ENCODE assay signal across 7 mouse cellular contexts in genomic region chr1:131657945-131658354, GRCm38 (mm10). TPM values are rescaled to one million over a fixed set of nuclear protein-coding genes. Genes with fewer than 3 reads are reported as not detected.
DNase-seq lines count a peak whose midpoint lies in the region; ATAC-seq lines count a peak whose summit lies in the region.

No protein-coding gene starts in this region.

- peak; percentile 86 for ATAC-seq in intestine, embryonic 16.5 days
- peak; percentile 90 for ATAC-seq in midbrain, embryonic 11.5 days (ENCODE audit: low FRiP score)

- peak; percentile 84 to 86 for DNase-seq in adrenal gland, adult 18-20 months (ENCODE audit: low spot score in 2 of 2)
- DNase-seq in embryo, embryonic 11.5 days (ENCODE audit: low read depth, low spot score): peak; percentile 94
- peak; percentile 82 to 91 for DNase-seq in gastrocnemius, postnatal 4 days (ENCODE audit: low spot score in 2 of 2)
- peak; percentile 86 to 89 for DNase-seq in left cerebral cortex, postnatal 36 days (ENCODE audit: low spot score in 2 of 2)
- DNase-seq in midbrain, embryonic 11.5 days (ENCODE audit: low spot score, missing footprints): peak; percentile 99
- DNase-seq in skeletal muscle tissue, adult 2 months (ENCODE audit: low read depth, low spot score): peak; percentile 94

- WGBS in intestine, embryonic 16.5 days: 1% methylated on average over 11 of the region's 11 CpGs
- WGBS in midbrain, embryonic 11.5 days: under 1% methylated on average over 11 of the region's 11 CpGs

- peaks cover 4% of the 10 kb centered on the region; the same call in 1 of the 2 replicates for H3K4me1 ChIP-seq in intestine, embryonic 16.5 days (ENCODE audit: control insufficient read depth, insufficient read depth, low read length)
- peaks cover 4% of the 10 kb centered on the region; the same call in 1 of the 2 replicates for H3K4me1 ChIP-seq in midbrain, embryonic 11.5 days (ENCODE audit: control insufficient read depth, insufficient read depth, low read length)

- H3K27ac ChIP-seq in intestine, embryonic 16.5 days (ENCODE audit: low read length): no peak overlapping the region
- peak overlapping the region; percentile 21; the same call in 1 of the 2 replicates for H3K27ac ChIP-seq in midbrain, embryonic 11.5 days (ENCODE audit: low read depth, low read length)

- H3K27me3 ChIP-seq in intestine, embryonic 16.5 days (replicated peaks; ENCODE audit: control insufficient read depth, insufficient read depth, low read length): no peaks in the 10 kb centered on the region
- H3K27me3 ChIP-seq in midbrain, embryonic 11.5 days (ENCODE audit: control insufficient read depth, insufficient read depth, low read length): no peaks in the 10 kb centered on the region

- H3K9ac ChIP-seq in intestine, embryonic 16.5 days (ENCODE audit: low read depth, low read length): no peak overlapping the region
- H3K9ac ChIP-seq in midbrain, embryonic 11.5 days (ENCODE audit: low read length): peak overlapping the region; percentile 59

- H3K9me3 ChIP-seq in intestine, embryonic 16.5 days (ENCODE audit: control insufficient read depth, low read length): no peaks in the 10 kb centered on the region
- no peaks in the 10 kb centered on the region for H3K9me3 ChIP-seq in midbrain, embryonic 11.5 days (ENCODE audit: control insufficient read depth, low read length)

- intact Hi-C loops in left cerebral cortex, postnatal 36 days (cut with DNase I): loop anchor here (1.0 kb wide), 1 partner anchor 45 kb away; no protein-coding TSS in a partner anchor

- no peaks in the 10 kb centered on the region for H3K36me3 ChIP-seq in intestine, embryonic 16.5 days (ENCODE audit: control insufficient read depth, insufficient read depth, low read length)
- H3K36me3 ChIP-seq in midbrain, embryonic 11.5 days (ENCODE audit: control insufficient read depth, insufficient read depth, low read length): no peaks in the 10 kb centered on the region

- peak overlapping the region; percentile 15; the same call in 1 of the 2 replicates for H3K4me2 ChIP-seq in intestine, embryonic 16.5 days (ENCODE audit: low read depth, low read length)
- peak overlapping the region; percentile 43 for H3K4me2 ChIP-seq in midbrain, embryonic 11.5 days

- no peak overlapping the region for H3K4me3 ChIP-seq in intestine, embryonic 16.5 days (ENCODE audit: low read length)
- peak overlapping the region; percentile 12; the same call in 1 of the 2 replicates for H3K4me3 ChIP-seq in midbrain, embryonic 11.5 days (ENCODE audit: low read depth, low read length)

RNA-seq across cellular contexts. Expression of gene Ctse, which starts 19.8 kb away (rescaled TPM):
- under 1 TPM; 0.46 to 0.90 TPM for total RNA-seq in adrenal gland, adult 18-20 months (2021)
- total RNA-seq in gastrocnemius, postnatal 4 days (2021): 1 to 10 TPM; 1.4 to 2.1 TPM
- 1.1 and 1.7 TPM in 2 replicates for polyA plus RNA-seq in intestine, embryonic 16.5 days (2015; fragmentation: Nextera tagmentation; extraction: Ambion mirVana)
- total RNA-seq in left cerebral cortex, postnatal 36 days (2021): under 1 TPM in 1 of 2 experiments, not detected in 1; 0.17 TPM
- 0.12 and 0.31 TPM in 2 replicates for polyA plus RNA-seq in midbrain, embryonic 11.5 days (2014; fragmentation: Nextera tagmentation; extraction: Ambion mirVana)

RNA-seq across cellular contexts. Expression of gene Rab7b, which starts 30.5 kb away (rescaled TPM):
- 1 to 10 TPM; 4.3 to 6.1 TPM for total RNA-seq in adrenal gland, adult 18-20 months (2021)
- 10 to 100 TPM; 13.2 to 13.3 TPM for total RNA-seq in gastrocnemius, postnatal 4 days (2021)
- 5.5 and 6.2 TPM in 2 replicates for polyA plus RNA-seq in intestine, embryonic 16.5 days (2015; fragmentation: Nextera tagmentation; extraction: Ambion mirVana)
- total RNA-seq in left cerebral cortex, postnatal 36 days (2021): 1 to 10 TPM; 3.0 to 3.3 TPM
- 1.0 and 1.3 TPM in 2 replicates for polyA plus RNA-seq in midbrain, embryonic 11.5 days (2014; fragmentation: Nextera tagmentation; extraction: Ambion mirVana)

RNA-seq across cellular contexts. Expression of gene Avpr1b, which starts 58.9 kb away (rescaled TPM):
- not detected for total RNA-seq in adrenal gland, adult 18-20 months (2021)
- total RNA-seq in gastrocnemius, postnatal 4 days (2021): not detected
- polyA plus RNA-seq in intestine, embryonic 16.5 days (2015; fragmentation: Nextera tagmentation; extraction: Ambion mirVana): 0.04 and 0.06 TPM in 2 replicates
- total RNA-seq in left cerebral cortex, postnatal 36 days (2021): not detected
- not detected in 2 replicates for polyA plus RNA-seq in midbrain, embryonic 11.5 days (2014; fragmentation: Nextera tagmentation; extraction: Ambion mirVana)
